Mouse (Mus musculus): Measurements from ENCODE around the gene Pitpnm1. TPM values are rescaled to one million over a fixed set of nuclear protein-coding genes. Genes with fewer than 3 reads are reported as not detected.

Pitpnm1 gene
- polyA plus RNA-seq, 1 experiment from 2014 or later, result 21.5 TPM

- H3K9me3 ChIP-seq, result no peaks in the 10 kb centered on the region
- no peaks in the 10 kb centered on the region for H3K27me3 ChIP-seq
- H3K9ac ChIP-seq, result no peak overlapping the region
- ATAC-seq (ENCODE audit: low FRiP score), result no peak
- H3K36me3 ChIP-seq (replicated peaks), result peaks cover 73% of the 10 kb centered on the region
- no peak overlapping the region for H3K4me2 ChIP-seq
- WGBS, result 91% methylated on average over 12 of the region's 12 CpGs
- H3K4me1 ChIP-seq, result 0 out of 2 replicates have a peak, but pooled peaks cover 5% of the 10 kb centered on the region
- no peak overlapping the region for H3K27ac ChIP-seq
- H3K4me3 ChIP-seq (replicated peaks), result no peak overlapping the region
Measured at GRCm38 (mm10) chr19:4156771-4157170, 57.0 kb downstream of the Pitpnm1 start.

- H3K9me3 ChIP-seq, result no peaks in the 10 kb centered on the region
Measured at GRCm38 (mm10) chr19:4159049-4159448, 59.3 kb downstream of the Pitpnm1 start.

DNA sequence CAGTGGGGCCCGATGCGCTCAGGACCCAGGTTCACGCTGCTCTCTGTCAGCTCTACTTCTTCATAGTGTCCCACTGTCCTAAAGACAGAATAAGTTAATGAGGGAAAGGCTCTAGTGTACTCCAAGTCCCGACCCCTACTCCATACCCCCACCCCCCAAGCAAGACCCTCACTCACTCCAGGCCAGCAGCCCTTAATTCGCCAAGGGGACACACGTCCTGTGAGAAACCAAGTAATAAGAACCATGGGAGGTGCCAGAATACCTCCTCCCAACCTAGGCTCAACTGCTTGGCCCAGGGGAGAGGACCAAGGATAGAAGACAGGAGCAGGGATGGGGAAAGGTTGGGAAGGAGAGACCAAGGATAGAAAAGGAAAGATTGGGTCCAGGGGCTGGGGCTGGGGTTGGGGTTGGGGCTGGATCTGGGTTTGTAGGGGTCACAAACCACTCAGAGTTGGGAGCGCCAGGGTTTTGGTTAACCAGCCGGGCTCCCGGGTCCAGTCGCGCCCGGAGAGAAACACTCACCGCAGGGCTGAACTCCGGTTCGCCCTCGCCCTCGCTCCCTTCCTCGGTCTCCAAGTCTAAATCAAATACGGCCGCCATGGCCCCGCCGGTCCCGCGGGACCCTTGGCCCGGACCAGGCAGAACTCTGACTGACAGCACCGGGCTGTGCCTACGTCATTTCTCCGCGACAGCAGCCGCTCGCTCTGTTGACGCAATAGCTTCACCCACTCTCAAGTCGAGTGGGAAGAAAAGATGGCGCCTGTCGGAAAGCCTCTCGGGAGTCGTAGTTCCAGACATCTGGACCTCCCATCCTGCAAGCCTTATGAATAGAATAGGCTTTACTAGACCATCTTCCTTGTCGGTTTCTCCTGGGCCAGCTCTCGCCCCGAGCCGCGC is 63.1 kb downstream of the Pitpnm1 start, which contains the start of gene Rps6kb2:
Gene Rps6kb2, minus strand, starts transcription at position 709 of the 897 bp plus-strand sequence.
- H3K27ac ChIP-seq, result peak within 1 kb of the TSS; percentile 61
- peaks cover 35% of the 10 kb centered on the region for H3K36me3 ChIP-seq (replicated peaks)
- peak within 1 kb of the TSS; percentile 93 for H3K4me2 ChIP-seq
- peaks cover 14% of the 10 kb centered on the region for H3K4me1 ChIP-seq
- peak within 1 kb of the TSS; percentile 78 for H3K4me3 ChIP-seq (replicated peaks)
- H3K27me3 ChIP-seq, result no peaks in the 10 kb centered on the region
- WGBS, result 7% methylated on average over 42 of the region's 42 CpGs
- ATAC-seq (ENCODE audit: low FRiP score), result peak; percentile 93
- H3K9me3 ChIP-seq, result no peaks in the 10 kb centered on the region
- peak within 1 kb of the TSS; percentile 74 for H3K9ac ChIP-seq

More at GRCm38 (mm10) chr19:4159049-4159448, 59.3 kb downstream of the Pitpnm1 start:
- Histone ChIP-seq H3K9ac (no peak overlapping the region), H3K27me3 (no peaks in the 10 kb centered on the region), H3K36me3 (replicated peaks) (peaks cover 58% of the 10 kb centered on the region), H3K4me1 (peaks cover 19% of the 10 kb centered on the region), H3K4me3 (replicated peaks) (no peak overlapping the region), H3K4me2 (no peak overlapping the region), H3K27ac (no peak overlapping the region)
- ATAC-seq (ENCODE audit: low FRiP score), result no peak
- WGBS, result 96% methylated on average over 8 of the region's 8 CpGs

DNA sequence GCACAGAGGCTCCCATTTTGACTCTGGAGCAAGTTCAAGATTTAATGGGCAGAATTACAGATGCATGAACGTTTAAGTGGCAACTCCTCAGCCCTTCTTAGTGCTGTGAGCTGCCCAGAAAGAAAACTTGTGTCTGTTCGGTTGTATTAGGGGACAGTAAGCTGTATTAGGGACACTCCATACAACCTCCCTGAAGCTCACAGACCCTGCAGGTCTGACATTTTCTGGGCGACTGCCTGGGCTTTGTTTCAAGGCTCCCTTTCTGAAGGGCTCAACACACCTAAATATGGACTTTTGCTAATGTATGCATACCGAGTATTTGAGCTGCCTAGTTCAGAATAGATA is 63.7 kb downstream of the Pitpnm1 start:
- H3K4me3 ChIP-seq (replicated peaks), result peak overlapping the region; percentile 78
- H3K4me1 ChIP-seq, result peaks cover 14% of the 10 kb centered on the region
- ATAC-seq (ENCODE audit: low FRiP score), result peak; percentile 34
- peak overlapping the region; percentile 74 for H3K9ac ChIP-seq
- H3K27ac ChIP-seq, result peak overlapping the region; percentile 61
- no peaks in the 10 kb centered on the region for H3K9me3 ChIP-seq
- no peaks in the 10 kb centered on the region for H3K27me3 ChIP-seq
- peaks cover 28% of the 10 kb centered on the region for H3K36me3 ChIP-seq (replicated peaks)
- H3K4me2 ChIP-seq, result peak overlapping the region; percentile 93
- WGBS, result 36% methylated on average over 4 of the region's 4 CpGs

Other genes with a start within 250 kb of the Pitpnm1 start
- 63.5 and 69.6 TPM in 2 replicates for gene Chka, start 248.2 kb upstream of the Pitpnm1 start, polyA plus RNA-seq (2016; fragmentation: Nextera tagmentation; extraction: Ambion mirVana)
- 10.3 and 12.4 TPM in 2 replicates for gene Tcirg1, start 192.9 kb upstream of the Pitpnm1 start, polyA plus RNA-seq (2016; fragmentation: Nextera tagmentation; extraction: Ambion mirVana)
- gene Ndufs8, start 187.2 kb upstream of the Pitpnm1 start, polyA plus RNA-seq (2016; fragmentation: Nextera tagmentation; extraction: Ambion mirVana), result 166 and 168 TPM in 2 replicates
- gene Aldh3b1, start 170.2 kb upstream of the Pitpnm1 start, polyA plus RNA-seq (2016; fragmentation: Nextera tagmentation; extraction: Ambion mirVana), result 0.64 and 0.69 TPM in 2 replicates
- 4.8 TPM in 2 replicates for gene Unc93b1, start 164.8 kb upstream of the Pitpnm1 start, polyA plus RNA-seq (2016; fragmentation: Nextera tagmentation; extraction: Ambion mirVana)
- not detected in 2 replicates for gene Aldh3b3, start 141.4 kb upstream of the Pitpnm1 start, polyA plus RNA-seq (2016; fragmentation: Nextera tagmentation; extraction: Ambion mirVana)
- gene Aldh3b2, start 127.7 kb upstream of the Pitpnm1 start, polyA plus RNA-seq (2016; fragmentation: Nextera tagmentation; extraction: Ambion mirVana), result 0.26 and 0.70 TPM in 2 replicates
- gene Acy3, start 113.4 kb upstream of the Pitpnm1 start, polyA plus RNA-seq (2016; fragmentation: Nextera tagmentation; extraction: Ambion mirVana), result 0.58 and 1.4 TPM in 2 replicates
- not detected in 2 replicates for gene Tbx10, start 107.2 kb upstream of the Pitpnm1 start, polyA plus RNA-seq (2016; fragmentation: Nextera tagmentation; extraction: Ambion mirVana)
- gene Nudt8, start 99.4 kb upstream of the Pitpnm1 start, polyA plus RNA-seq (2016; fragmentation: Nextera tagmentation; extraction: Ambion mirVana), result 19.3 and 20.8 TPM in 2 replicates
- gene Gm49405, start 99.4 kb upstream of the Pitpnm1 start, polyA plus RNA-seq (2016; fragmentation: Nextera tagmentation; extraction: Ambion mirVana), result 4.1 and 4.3 TPM in 2 replicates
- gene Doc2g, start 96.7 kb upstream of the Pitpnm1 start, polyA plus RNA-seq (2016; fragmentation: Nextera tagmentation; extraction: Ambion mirVana), result 6.3 TPM in 2 replicates
- 186 and 204 TPM in 2 replicates for gene Ndufv1, start 87.2 kb upstream of the Pitpnm1 start, polyA plus RNA-seq (2016; fragmentation: Nextera tagmentation; extraction: Ambion mirVana)
- gene Gstp1, start 62.0 kb upstream of the Pitpnm1 start, polyA plus RNA-seq (2016; fragmentation: Nextera tagmentation; extraction: Ambion mirVana), result 321 and 346 TPM in 2 replicates
- 1.6 and 5.5 TPM in 2 replicates for gene Gstp2, start 54.0 kb upstream of the Pitpnm1 start, polyA plus RNA-seq (2016; fragmentation: Nextera tagmentation; extraction: Ambion mirVana)
- not detected in 2 replicates for gene Gstp3, start 40.4 kb upstream of the Pitpnm1 start, polyA plus RNA-seq (2016; fragmentation: Nextera tagmentation; extraction: Ambion mirVana)
- gene Cabp2, start 18.4 kb upstream of the Pitpnm1 start, polyA plus RNA-seq (2016; fragmentation: Nextera tagmentation; extraction: Ambion mirVana), result not detected in 2 replicates
- 70.4 and 73.9 TPM in 2 replicates for gene Cdk2ap2, start 2.8 kb upstream of the Pitpnm1 start, polyA plus RNA-seq (2016; fragmentation: Nextera tagmentation; extraction: Ambion mirVana)
- gene Aip, start 25.9 kb downstream of the Pitpnm1 start, polyA plus RNA-seq (2016; fragmentation: Nextera tagmentation; extraction: Ambion mirVana), result 56.4 and 60.7 TPM in 2 replicates
- gene Gpr152, start 39.8 kb downstream of the Pitpnm1 start, polyA plus RNA-seq (2016; fragmentation: Nextera tagmentation; extraction: Ambion mirVana), result not detected in 2 replicates
- gene Cabp4, start 44.0 kb downstream of the Pitpnm1 start, polyA plus RNA-seq (2016; fragmentation: Nextera tagmentation; extraction: Ambion mirVana), result 0.09 TPM in 2 replicates
- 125 and 135 TPM in 2 replicates for gene Coro1b, start 48.6 kb downstream of the Pitpnm1 start, polyA plus RNA-seq (2016; fragmentation: Nextera tagmentation; extraction: Ambion mirVana)
- 0.51 and 0.74 TPM in 2 replicates for gene Ptprcap, start 53.6 kb downstream of the Pitpnm1 start, polyA plus RNA-seq (2016; fragmentation: Nextera tagmentation; extraction: Ambion mirVana)
- gene Rps6kb2, start 63.4 kb downstream of the Pitpnm1 start, polyA plus RNA-seq (2016; fragmentation: Nextera tagmentation; extraction: Ambion mirVana), result 59.5 and 62.5 TPM in 2 replicates
- gene Carns1, start 75.5 kb downstream of the Pitpnm1 start, polyA plus RNA-seq (2016; fragmentation: Nextera tagmentation; extraction: Ambion mirVana), result 3.2 TPM in 2 replicates
- 0.31 and 0.86 TPM in 2 replicates for gene Tbc1d10c, start 91.3 kb downstream of the Pitpnm1 start, polyA plus RNA-seq (2016; fragmentation: Nextera tagmentation; extraction: Ambion mirVana)
- 689 and 709 TPM in 2 replicates for gene Ppp1ca, start 92.1 kb downstream of the Pitpnm1 start, polyA plus RNA-seq (2016; fragmentation: Nextera tagmentation; extraction: Ambion mirVana)
- gene Rad9a, start 101.7 kb downstream of the Pitpnm1 start, polyA plus RNA-seq (2016; fragmentation: Nextera tagmentation; extraction: Ambion mirVana), result 38.8 and 42.2 TPM in 2 replicates
- 0.85 and 1.2 TPM in 2 replicates for gene Clcf1, start 114.2 kb downstream of the Pitpnm1 start, polyA plus RNA-seq (2016; fragmentation: Nextera tagmentation; extraction: Ambion mirVana)
- gene AC109138.7, start 114.4 kb downstream of the Pitpnm1 start, polyA plus RNA-seq (2016; fragmentation: Nextera tagmentation; extraction: Ambion mirVana), result not detected in 2 replicates
- gene Pold4, start 131.9 kb downstream of the Pitpnm1 start, polyA plus RNA-seq (2016; fragmentation: Nextera tagmentation; extraction: Ambion mirVana), result 11.7 and 13.1 TPM in 2 replicates
- 5.6 and 6.1 TPM in 2 replicates for gene Ssh3, start 169.2 kb downstream of the Pitpnm1 start, polyA plus RNA-seq (2016; fragmentation: Nextera tagmentation; extraction: Ambion mirVana)
- 12.6 and 14.2 TPM in 2 replicates for gene Ankrd13d, start 183.1 kb downstream of the Pitpnm1 start, polyA plus RNA-seq (2016; fragmentation: Nextera tagmentation; extraction: Ambion mirVana)
- gene Grk2, start 206.2 kb downstream of the Pitpnm1 start, polyA plus RNA-seq (2016; fragmentation: Nextera tagmentation; extraction: Ambion mirVana), result 18.7 and 19.0 TPM in 2 replicates

Measured in forebrain, embryonic 12.5 days (tissue).